Mouse (Mus musculus) spleen, adult 2 months (tissue): ENCODE measurements at regions not wholly inside any gene's neighbourhood (a gene's known extent, or its start where the extent isn't known, plus 50 kb on each side); places are given as distances from the start of the nearest gene placed in this dataset.

ENCODE experiments used
- DNase-seq, 2 experiments: peaks; one replicate each; pipeline versions ENCODE4 v3.0.0 to v3.0.0-alpha.2; 2012 to 2021; ENCODE audit warnings: low spot score in 2 of 2, low read depth in 1 of 2
- H3K27ac ChIP-seq: fragments of 200-500 bp; 2 replicates; pipeline ENCODE4 v1.5.1; 2012; ENCODE audit warnings: low read length, inconsistent platforms; ENCODE audit not compliant: insufficient read depth
- H3K27me3 ChIP-seq: fragments of 200-500 bp; 2 replicates; pipeline ENCODE4 v1.6.1; 2012; ENCODE audit warnings: mild to moderate bottlenecking, moderate library complexity, low read length, inconsistent platforms; ENCODE audit not compliant: control insufficient read depth, insufficient read depth
- H3K36me3 ChIP-seq: fragments of 200-500 bp; 2 replicates; pipeline ENCODE4 v1.6.1; 2012; ENCODE audit warnings: mild to moderate bottlenecking, low read length, inconsistent platforms; ENCODE audit not compliant: control insufficient read depth, insufficient read depth
- H3K4me1 ChIP-seq: fragments of 200-500 bp; 2 replicates; pipeline ENCODE4 v1.6.1; 2011; ENCODE audit warnings: inconsistent platforms; ENCODE audit not compliant: control insufficient read depth, insufficient read depth, insufficient read length
- H3K4me3 ChIP-seq: fragments of 200-500 bp; 2 replicates; pipeline ENCODE4 v1.5.1; 2011; ENCODE audit warnings: mild to moderate bottlenecking, inconsistent platforms; ENCODE audit not compliant: insufficient read depth, insufficient read length; ENCODE audit errors: extremely low read depth
- CTCF ChIP-seq: fragments of 200-500 bp; IDR thresholded peaks from 2 replicates; pipeline ENCODE4 v1.5.1; 2011; ENCODE audit warnings: mild to moderate bottlenecking, inconsistent platforms; ENCODE audit not compliant: insufficient read depth, insufficient read length, insufficient replicate concordance; ENCODE audit errors: extremely low read depth
- POLR2A ChIP-seq: fragments of 200-500 bp; IDR thresholded peaks from 2 replicates; pipeline ENCODE4 v1.6.1; 2011; ENCODE audit warnings: low read depth, low read length, inconsistent platforms
- WGBS: fragments of 180-500 bp; shearing (Covaris S2); methylation state at CpG from one replicate; pipeline ENCODE4 v1.1.7; 2018; 5-methylcytosine and 5-hydroxymethylcytosine counted together

DNA sequence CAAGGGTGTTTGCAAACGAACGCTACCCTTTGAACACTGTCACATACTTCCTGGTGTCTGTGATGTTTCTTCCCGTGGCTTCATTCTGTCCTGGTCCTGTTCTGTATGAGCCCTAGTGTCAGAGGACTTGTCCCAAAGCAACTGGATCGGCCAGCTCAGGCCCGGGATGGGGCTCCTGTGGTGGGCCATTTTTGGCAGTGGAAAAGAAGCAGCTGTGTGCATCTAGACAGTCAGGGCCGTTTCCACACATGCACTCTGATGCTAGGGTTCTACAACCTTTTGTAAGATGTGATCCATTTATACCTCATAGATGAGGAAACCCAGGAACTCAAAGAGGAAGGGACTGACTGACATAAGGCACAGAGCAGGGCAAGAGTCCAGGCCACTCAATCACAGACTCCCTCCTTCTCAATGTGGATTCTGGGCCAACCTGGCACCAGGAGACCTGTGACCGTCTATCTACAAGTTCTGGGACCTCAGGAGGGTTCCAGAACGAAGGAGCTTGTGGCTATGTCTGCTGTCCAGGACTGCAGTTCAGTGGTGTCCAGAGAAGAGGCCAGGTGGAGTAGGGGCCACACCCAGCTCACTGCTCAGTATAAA is 155.2 kb downstream of the Trim29 start:
- H3K4me1 ChIP-seq: no peaks in the 10 kb centered on the region
- no peaks in the 10 kb centered on the region for H3K36me3 ChIP-seq
- H3K27ac ChIP-seq: no peak overlapping the region
- no peaks in the 10 kb centered on the region for H3K27me3 ChIP-seq
- 68% methylated on average over 8 of the region's 8 CpGs for WGBS
- no peak for DNase-seq
- TF ChIP-seq CTCF (no peak), POLR2A (no peak)
- H3K4me3 ChIP-seq: no peak overlapping the region

DNA sequence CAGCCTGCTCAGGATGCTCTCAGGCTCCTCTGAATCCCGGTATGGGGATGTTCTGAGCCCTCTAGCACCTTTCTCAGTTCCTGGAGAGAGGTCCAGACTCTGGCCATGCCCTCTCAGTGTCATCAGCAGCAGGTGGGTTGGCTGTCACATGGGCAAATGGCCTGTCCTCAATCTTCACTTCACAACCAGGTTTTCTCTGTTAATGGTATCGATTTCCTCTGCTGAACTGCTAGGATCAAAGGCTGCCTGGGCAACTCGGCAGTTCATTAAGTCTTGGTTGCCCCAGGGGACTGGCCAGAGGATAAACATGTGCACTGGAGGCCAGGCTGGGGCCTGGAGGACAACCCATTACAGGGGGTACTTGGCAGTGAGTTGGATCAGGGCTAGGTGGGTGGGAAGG is 156.2 kb downstream of the Trim29 start:
- Histone ChIP-seq H3K27me3 (no peaks in the 10 kb centered on the region), H3K4me1 (no peaks in the 10 kb centered on the region), H3K4me3 (no peak overlapping the region), H3K36me3 (no peaks in the 10 kb centered on the region), H3K27ac (no peak overlapping the region)
- WGBS: 44% methylated on average over 3 of the region's 3 CpGs
- DNase-seq: no peak
- no peak for TF ChIP-seq POLR2A
- no peak for TF ChIP-seq CTCF

DNA sequence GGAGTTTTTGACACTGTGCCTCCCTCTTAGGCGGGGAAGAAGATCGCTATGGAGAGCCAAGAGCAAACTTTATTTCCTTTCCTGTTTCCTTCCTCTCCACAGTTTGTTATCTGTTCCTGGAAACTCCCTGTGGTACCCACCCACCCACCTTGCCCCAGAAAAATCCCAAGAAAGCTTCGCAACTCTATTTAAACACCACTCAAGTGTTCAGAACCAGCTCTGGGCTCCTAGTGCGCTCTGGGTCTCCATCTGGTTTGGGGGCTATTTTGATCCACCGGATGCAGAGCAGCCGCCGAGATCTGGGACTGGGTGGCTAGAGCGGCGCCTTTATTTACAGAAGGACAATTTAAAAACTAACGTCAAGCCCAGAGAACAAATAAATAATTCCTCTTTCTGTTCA is 158.6 kb downstream of the Trim29 start:
- no peaks in the 10 kb centered on the region for H3K36me3 ChIP-seq
- no peaks in the 10 kb centered on the region for H3K27me3 ChIP-seq
- H3K27ac ChIP-seq: no peak overlapping the region
- H3K4me3 ChIP-seq: no peak overlapping the region
- WGBS: 66% methylated on average over 10 of the region's 10 CpGs
- no peak for DNase-seq
- TF ChIP-seq CTCF: no peak
- TF ChIP-seq POLR2A: no peak
- no peaks in the 10 kb centered on the region for H3K4me1 ChIP-seq

DNA sequence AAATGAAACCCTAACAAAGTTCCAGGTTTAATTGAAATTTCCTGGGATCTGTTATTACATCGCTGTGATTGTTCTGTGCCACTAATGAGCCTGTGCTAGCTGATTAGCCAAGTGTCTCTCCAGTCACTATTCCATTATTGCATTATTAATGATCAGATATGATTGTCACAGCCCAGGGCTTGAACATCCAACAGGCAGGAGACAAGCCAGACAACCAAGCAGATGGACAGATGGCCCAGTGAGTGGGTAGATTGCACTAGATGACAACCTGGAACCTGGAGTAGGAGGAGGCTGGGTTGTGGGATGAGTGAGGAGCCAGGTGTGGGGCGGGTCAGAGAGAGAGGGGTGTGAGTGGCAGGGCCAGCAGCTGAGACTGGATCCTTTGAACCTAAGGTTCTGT is 161.6 kb downstream of the Trim29 start:
- no peak overlapping the region for H3K4me3 ChIP-seq
- no peak for DNase-seq
- no peak overlapping the region for H3K27ac ChIP-seq
- 74% methylated on average over 2 of the region's 2 CpGs for WGBS
- TF ChIP-seq POLR2A (no peak), CTCF (no peak)
- H3K4me1 ChIP-seq: no peaks in the 10 kb centered on the region
- no peaks in the 10 kb centered on the region for H3K27me3 ChIP-seq
- no peaks in the 10 kb centered on the region for H3K36me3 ChIP-seq

DNA sequence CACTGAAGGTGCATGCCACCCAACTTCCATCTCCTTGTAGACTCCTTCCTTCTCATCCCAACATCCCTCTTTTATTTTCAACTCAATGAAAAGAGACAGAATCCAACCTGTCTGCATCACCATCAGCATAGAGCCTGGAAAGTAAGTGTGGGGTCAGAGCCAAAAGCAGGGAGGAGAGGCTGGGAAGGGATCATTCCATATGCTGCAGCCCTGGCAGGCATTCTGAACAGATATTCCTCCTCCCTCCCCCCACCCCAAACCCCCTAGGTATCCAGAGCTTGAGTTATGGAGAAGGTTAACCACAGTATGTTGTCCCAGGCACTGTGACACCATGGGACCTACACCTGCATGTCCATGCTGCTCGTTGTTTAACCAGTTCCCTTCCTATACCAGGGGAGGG is 162.5 kb downstream of the Trim29 start:
- 62% methylated on average over 1 of the region's 1 CpGs for WGBS
- no peak overlapping the region for H3K27ac ChIP-seq
- no peak for DNase-seq
- TF ChIP-seq CTCF (no peak), POLR2A (no peak)
- no peaks in the 10 kb centered on the region for H3K4me1 ChIP-seq
- H3K27me3 ChIP-seq: no peaks in the 10 kb centered on the region
- H3K4me3 ChIP-seq: no peak overlapping the region
- H3K36me3 ChIP-seq: no peaks in the 10 kb centered on the region

DNA sequence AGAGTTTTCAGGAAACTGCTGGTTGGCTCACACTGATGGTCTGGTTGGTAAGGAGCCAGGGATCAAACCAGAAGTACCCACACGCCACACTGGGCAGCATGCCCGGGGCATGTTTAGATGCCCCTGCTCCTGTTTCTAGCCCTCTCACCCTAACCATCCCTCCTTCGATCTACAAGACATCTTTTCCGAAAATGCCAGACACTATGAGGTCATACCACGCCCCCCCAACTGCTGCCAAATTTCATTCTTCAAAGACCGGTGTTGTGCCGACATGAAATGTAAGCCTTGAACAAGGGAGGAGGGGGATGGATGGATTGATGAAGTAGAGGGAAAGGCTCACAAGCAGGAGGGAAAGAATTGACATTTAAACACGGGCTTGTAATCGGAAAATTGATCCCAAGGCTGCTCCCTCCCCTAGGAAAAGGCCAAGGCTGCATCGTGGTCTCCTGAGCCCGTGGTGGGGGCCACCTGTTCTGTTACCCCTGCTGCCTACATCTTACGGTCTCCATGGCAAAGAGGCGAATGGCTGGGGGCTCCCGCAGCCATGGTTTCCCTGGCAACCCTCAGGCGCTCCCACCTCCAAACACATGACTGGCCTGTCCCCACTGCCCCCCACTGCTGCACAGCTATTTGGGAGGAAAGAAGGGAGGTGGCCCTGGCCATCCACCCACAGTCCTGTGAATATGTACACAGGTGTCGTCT is 163.1 kb downstream of the Trim29 start:
- Histone ChIP-seq H3K4me1 (no peaks in the 10 kb centered on the region), H3K27ac (no peak overlapping the region), H3K27me3 (no peaks in the 10 kb centered on the region), H3K4me3 (no peak overlapping the region), H3K36me3 (no peaks in the 10 kb centered on the region)
- 74% methylated on average over 16 of the region's 16 CpGs for WGBS
- no peak for DNase-seq
- TF ChIP-seq POLR2A (no peak), CTCF (no peak)

DNA sequence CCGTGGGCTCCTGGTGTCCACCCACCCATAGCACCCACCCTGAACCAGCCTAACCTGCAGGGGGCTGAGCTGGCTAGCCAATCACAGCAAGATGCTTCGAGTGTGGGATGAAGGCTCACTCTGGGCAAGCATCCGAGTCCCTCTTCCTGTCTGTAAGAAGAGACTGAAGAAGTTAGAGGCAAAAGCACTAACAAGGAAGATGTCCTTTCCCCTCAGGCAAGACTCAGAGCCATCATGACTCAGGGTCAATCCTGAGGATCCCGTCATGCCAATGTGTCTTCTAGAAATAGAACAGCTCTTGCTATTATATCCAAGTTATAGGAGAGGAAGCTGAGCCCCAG is 163.6 kb downstream of the Trim29 start:
- no peak overlapping the region for H3K4me3 ChIP-seq
- H3K27me3 ChIP-seq: no peaks in the 10 kb centered on the region
- no peak for DNase-seq
- no peak overlapping the region for H3K27ac ChIP-seq
- TF ChIP-seq CTCF: no peak
- TF ChIP-seq POLR2A: no peak
- no peaks in the 10 kb centered on the region for H3K36me3 ChIP-seq
- WGBS: 73% methylated on average over 4 of the region's 4 CpGs
- no peaks in the 10 kb centered on the region for H3K4me1 ChIP-seq
